In genomic region chr9:71557737-71558136, GRCm38 (mm10) we compare ENCODE assay signal across 8 mouse cellular contexts. TPM values are rescaled to one million over a fixed set of nuclear protein-coding genes. Genes with fewer than 3 reads are reported as not detected.
A peak's percentile ranks its signal among the peaks of the same experiment; 100 is the strongest.
DNase-seq lines count a peak whose midpoint lies in the region; ATAC-seq lines count a peak whose summit lies in the region.

No protein-coding gene starts in this region.

- no peak for ATAC-seq in kidney, embryonic 16.5 days (ENCODE audit: low FRiP score, low TSS enrichment)
- ATAC-seq in intestine, embryonic 15.5 days: no peak

- no peak overlapping the region for H3K4me3 ChIP-seq in kidney, embryonic 16.5 days (ENCODE audit: low read length)
- H3K4me3 ChIP-seq in intestine, embryonic 15.5 days (replicated peaks): no peak overlapping the region

- H3K27me3 ChIP-seq in kidney, embryonic 16.5 days (ENCODE audit: insufficient read depth, low read length): no peaks in the 10 kb centered on the region
- no peaks in the 10 kb centered on the region for H3K27me3 ChIP-seq in intestine, embryonic 15.5 days (replicated peaks)

- no peak overlapping the region for H3K27ac ChIP-seq in kidney, embryonic 16.5 days (ENCODE audit: low read length)
- no peak overlapping the region for H3K27ac ChIP-seq in intestine, embryonic 15.5 days

- WGBS in kidney, embryonic 16.5 days: 74% methylated on average over 2 of the region's 2 CpGs
- 35% methylated on average over 2 of the region's 2 CpGs for WGBS in intestine, embryonic 15.5 days

- no peaks in the 10 kb centered on the region for H3K9me3 ChIP-seq in kidney, embryonic 16.5 days (ENCODE audit: low read length)
- no peaks in the 10 kb centered on the region for H3K9me3 ChIP-seq in intestine, embryonic 15.5 days

- intact Hi-C loops in heart, postnatal 14 days (cut with DNase I): no loop called here

- H3K4me1 ChIP-seq in kidney, embryonic 16.5 days (ENCODE audit: insufficient read depth, low read length): no peaks in the 10 kb centered on the region
- no peaks in the 10 kb centered on the region for H3K4me1 ChIP-seq in intestine, embryonic 15.5 days (replicated peaks)

- peak; percentile 73 to 77 for DNase-seq in adrenal gland, adult (ENCODE audit: inconsistent age in 2 of 2, low spot score in 1 of 2)
- DNase-seq in adrenal gland, adult 8-10 months: no peak
- DNase-seq in kidney, adult 8-10 months: peak; percentile 16 to 19
- DNase-seq in heart, postnatal 14 days: peak; percentile 84 to 86
- peak; percentile 92 for DNase-seq in lung, postnatal 10 days
- no peak for DNase-seq in B cell, adult 2 months

- H3K36me3 ChIP-seq in kidney, embryonic 16.5 days (ENCODE audit: insufficient read depth, low read length): peaks cover 7% of the 10 kb centered on the region; the same call in 1 of the 2 replicates
- no peaks in the 10 kb centered on the region for H3K36me3 ChIP-seq in intestine, embryonic 15.5 days

- H3K9ac ChIP-seq in kidney, embryonic 16.5 days (replicated peaks; ENCODE audit: low read length): no peak overlapping the region
- H3K9ac ChIP-seq in intestine, embryonic 15.5 days: no peak overlapping the region

- no peak overlapping the region for H3K4me2 ChIP-seq in kidney, embryonic 16.5 days (replicated peaks; ENCODE audit: low read depth, low read length)
- H3K4me2 ChIP-seq in intestine, embryonic 15.5 days (replicated peaks): no peak overlapping the region

RNA-seq across cellular contexts. Expression of gene Myzap, which starts 34.4 kb away (rescaled TPM):
- 10 to 100 TPM in 3 of 4 experiments, 1 to 10 TPM in 1; 9.8 to 14.4 (median 11.5) TPM for total RNA-seq in adrenal gland, adult 8-10 months (2022)
- 17.3 and 19.0 TPM in 2 replicates for polyA plus RNA-seq in kidney, embryonic 16.5 days (2015; fragmentation: Nextera tagmentation; extraction: Ambion mirVana)
- 100 to 1,000 TPM; 341 to 359 TPM for total RNA-seq in heart, postnatal 14 days (2021)
- polyA plus RNA-seq in intestine, embryonic 15.5 days (2015; fragmentation: Nextera tagmentation; extraction: Ambion mirVana): 8.5 and 8.8 TPM in 2 replicates

Comparison
In these comparisons a context has a peak if more than half of its experiments do, and no peak if none do; other contexts are left out.
1. DNase-seq: peak in adrenal gland, adult (2 of 2), kidney, adult 8-10 months (2 of 2), heart, postnatal 14 days (2 of 2) and lung, postnatal 10 days (single experiment); none in adrenal gland, adult 8-10 months (single experiment) and B cell, adult 2 months (0 of 2).
2. RNA of gene Myzap, which starts 34.4 kb away (total RNA-seq): 341 to 359 TPM in heart, postnatal 14 days; 9.8 to 14.4 TPM in adrenal gland, adult 8-10 months; every median in the first group is over 10 times any median in the second.